Mouse (Mus musculus) adipocyte (in vitro differentiated cells): ENCODE measurements around the gene Sft2d2.

ENCODE experiments used
- DNase-seq: peaks from one replicate; pipeline ENCODE4 v3.0.0-alpha.2; 2016; ENCODE audit warnings: low spot score

Gene Sft2d2

DNA sequence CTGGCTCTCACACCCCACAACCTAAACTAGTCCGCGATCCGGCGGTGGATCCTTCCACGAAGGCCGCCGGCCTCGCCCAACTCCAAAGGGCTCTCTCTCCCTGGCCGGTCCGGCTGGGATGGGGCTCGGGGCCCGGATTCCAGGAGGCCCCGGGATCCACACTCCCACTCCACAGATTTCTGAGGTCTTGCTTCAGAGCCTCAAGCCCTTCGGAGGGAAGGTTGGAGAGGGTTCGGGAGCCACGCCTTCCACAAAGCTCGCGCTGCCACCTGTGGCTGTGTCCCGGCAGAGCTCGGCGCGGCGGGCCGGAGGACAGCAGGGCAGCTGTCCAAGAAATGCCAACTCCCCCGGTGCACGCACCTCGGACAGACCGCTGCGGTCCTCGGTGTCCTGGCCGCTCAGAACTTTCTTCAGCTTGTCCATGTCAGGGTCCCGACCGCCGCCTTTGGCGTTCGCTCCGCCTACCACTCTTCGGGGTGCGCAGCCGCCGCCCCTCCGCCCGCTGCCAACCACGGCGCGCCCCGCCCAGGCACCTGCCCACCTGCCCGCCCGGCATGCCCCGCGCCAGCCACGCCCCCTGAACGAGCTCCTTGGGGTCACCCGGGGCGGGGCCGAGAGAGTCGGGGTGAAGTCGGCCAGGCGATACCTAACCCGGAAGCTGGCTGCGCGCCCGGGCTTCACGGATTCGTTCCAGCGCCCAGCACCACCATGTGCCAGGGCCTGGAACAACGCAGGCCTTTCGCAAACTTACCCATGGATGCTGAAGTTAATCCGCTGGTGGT lies at the start of gene Sft2d2:
TSS of gene Sft2d2 (minus strand) at position 559 of the 782 bp plus-strand sequence.
- DNase-seq = peak; percentile 65

DNA sequence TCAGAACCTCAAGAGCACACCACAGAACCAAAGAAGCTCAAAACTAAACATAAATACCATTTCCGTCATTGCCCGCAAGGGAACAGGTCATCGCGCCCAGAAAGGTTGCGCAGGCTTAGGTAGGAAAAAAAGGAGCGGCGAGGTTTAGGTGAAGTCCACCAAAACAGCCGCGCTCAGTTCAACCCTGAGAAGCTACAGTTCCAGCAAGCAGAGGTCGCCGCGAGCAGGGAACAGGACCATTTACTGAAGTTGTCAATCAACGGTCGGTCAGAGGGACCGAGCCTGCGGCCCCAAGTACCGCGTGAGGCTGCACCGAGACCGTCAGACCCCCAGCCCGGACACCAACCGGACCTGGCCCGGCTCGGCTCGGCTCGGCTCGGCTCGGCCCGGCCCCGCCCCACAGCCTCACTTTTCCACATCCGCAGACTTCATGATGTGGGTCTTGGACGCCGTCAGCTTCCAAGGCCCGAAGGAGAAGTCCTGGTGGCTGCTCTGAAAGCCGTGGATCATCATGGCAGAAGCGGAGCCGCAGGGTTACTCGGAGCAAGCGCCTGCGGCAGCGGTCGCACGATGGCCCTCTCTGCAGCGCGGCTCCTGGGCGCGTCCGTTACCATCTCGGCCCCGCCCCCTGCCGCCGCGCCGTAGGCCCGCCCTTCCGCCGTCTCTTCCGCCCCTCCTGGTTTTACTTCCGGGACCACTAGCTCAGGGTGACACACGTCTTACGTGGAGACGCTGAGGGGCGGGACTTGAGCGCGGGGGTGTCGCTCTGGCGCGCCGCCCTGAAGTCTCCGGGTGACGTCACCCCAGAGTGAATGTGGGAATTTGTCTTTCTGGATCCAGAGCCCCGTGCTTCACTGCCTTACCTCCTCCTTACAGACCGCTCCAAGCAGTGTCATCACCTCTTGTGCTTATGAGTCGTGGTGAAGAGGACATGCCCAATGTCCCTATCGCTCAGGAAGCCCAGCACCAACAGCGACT lies 42.4 kb upstream of the Sft2d2 start, which contains the start of gene Tiprl:
TSS of gene Tiprl (minus strand) at position 676 of the 978 bp plus-strand sequence.
- DNase-seq = peak; percentile 97

DNA sequence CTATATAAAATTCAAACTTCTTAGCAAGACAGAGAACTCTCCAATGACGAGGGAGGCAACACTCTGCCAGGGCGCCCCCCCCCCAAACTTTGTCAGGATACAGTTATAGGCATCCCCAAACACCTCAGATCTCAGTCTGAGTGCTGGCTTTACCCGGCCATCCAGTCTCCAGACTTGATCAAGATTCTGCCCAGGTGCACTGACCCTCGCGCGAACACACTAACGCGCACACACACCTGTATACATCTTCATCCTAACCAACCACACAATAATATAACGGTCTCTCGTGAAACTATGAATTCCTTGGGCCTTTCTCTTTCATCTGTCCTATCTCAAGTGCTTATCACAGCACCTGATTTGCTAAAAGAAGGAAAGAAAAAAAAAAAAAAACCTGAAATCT lies 41.6 kb upstream of the Sft2d2 start:
- DNase-seq = no peak

GRCm38 (mm10) chr1:165233806-165234205 lies 39.6 kb upstream of the Sft2d2 start:
- DNase-seq = no peak

GRCm38 (mm10) chr1:165230691-165231090 lies 36.5 kb upstream of the Sft2d2 start:
- DNase-seq = no peak

DNA sequence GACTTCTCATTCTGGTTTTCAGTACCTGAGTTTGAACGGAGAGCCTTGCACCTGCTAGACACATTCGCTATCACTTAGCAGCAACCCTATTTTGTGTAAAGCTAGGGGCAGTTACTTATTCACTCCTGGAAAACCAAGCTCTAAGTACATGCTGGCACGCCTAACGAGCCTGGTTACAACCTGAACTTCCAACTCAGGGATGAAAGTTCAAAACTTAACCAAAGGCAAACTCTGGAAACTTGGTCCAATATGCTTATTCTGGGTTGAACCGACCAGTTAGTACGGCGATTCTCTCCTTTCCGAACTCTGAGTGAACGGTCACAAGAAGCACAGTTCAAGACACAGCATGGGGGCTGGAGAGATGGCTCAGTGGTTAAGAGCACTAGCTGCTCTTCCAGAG lies 35.3 kb upstream of the Sft2d2 start:
- DNase-seq = no peak

DNA sequence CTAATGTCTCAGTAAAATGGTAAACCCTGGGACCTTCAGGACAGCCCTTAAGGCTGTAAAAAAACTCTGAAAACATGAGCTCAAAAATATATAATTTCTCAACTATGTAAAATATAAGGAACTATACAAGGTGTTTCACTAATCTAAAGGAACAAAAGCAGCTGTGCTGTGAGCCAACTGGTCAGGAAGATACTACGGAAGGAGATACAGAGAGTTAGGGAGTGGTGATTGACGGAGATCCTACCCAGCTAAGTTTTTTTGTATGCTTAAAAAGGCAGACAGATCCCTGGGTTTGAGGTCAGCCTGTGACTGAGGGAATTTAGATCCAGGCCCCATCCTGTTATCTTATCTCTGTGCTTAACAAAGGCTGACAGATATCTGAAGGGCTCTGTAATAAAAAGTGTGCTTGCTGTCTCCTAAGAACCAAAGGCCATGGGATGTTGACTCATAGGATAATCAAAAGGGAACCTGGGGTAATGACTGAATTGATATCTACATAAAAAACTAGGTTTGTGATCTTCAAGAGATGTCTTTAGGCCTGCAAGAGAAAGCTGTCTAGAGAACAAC lies 22.9 kb upstream of the Sft2d2 start:
- DNase-seq = no peak

- no peak for DNase-seq
Measured at GRCm38 (mm10) chr1:165215831-165216230, 21.6 kb upstream of the Sft2d2 start.

DNA sequence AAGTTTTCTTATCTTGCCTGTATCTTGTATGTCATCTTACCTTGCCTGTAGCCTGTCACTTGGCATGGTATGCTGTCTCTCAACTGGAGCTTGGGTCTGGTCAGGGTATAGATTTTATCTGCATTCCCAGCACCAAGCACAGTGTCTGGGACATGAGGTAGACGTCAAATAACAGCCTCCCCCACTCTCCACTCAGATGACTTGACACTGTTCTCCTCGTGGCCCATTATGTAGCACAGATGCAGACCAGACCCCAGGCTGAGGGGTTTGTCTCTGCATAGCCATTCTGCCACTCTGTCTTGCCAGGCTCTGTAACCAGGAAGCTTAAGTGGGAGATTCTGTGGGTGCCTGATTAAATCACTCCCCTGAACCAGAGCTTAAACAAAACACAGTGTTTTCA lies 11.4 kb upstream of the Sft2d2 start:
- DNase-seq = no peak

DNA sequence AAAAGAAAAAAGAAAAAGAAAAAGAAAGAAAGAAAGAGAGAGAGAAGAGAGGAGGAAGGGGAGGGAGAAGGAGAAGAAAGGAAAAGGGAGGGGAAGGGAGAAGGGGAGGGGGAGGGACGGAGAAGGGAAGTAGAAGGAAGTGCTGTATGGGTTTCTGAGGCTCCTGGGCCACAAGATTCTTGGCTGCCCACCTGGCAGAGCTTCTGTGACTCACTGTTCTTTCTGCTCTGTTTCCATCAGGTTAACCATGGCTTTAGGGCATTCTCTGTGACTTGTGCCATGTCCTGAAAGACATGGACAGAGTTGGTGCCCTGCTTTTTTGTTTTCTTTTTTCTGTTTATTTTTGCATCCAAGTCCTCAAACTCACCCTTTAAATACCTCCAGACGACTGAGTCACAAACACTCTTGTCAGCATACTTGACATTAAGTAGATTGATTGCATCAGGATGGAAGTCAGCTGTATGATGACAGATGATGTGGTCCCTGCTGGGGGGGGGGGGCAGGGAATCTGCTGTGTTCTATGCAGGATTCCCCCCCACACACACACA lies 9.3 kb upstream of the Sft2d2 start:
- DNase-seq = no peak

DNA sequence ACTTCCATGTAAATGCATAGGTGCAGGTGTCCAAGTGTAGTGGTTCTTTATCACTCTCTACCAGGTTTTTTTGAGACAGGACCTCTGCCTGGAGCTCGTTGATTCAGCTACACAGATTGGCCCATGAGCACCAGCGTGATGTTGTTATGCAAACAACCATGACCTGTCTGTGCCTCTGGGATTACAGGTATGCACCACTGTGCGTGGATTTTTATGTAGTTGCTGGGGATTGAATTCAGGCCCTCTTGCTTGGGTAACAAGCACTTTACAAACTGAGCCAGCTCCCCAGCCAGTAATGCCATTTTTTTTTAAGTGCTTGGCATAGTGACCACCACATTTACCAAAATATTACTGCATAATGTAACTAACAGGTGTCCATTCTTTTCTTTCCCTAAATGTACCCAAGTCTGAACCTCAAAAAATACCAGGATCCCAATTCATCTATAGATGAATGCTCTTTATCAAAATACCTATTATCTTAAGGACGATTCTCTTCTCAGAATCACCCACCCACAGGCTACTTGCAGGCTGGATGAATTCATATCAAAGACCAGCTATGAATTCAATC lies 7.3 kb upstream of the Sft2d2 start:
- DNase-seq = no peak

DNA sequence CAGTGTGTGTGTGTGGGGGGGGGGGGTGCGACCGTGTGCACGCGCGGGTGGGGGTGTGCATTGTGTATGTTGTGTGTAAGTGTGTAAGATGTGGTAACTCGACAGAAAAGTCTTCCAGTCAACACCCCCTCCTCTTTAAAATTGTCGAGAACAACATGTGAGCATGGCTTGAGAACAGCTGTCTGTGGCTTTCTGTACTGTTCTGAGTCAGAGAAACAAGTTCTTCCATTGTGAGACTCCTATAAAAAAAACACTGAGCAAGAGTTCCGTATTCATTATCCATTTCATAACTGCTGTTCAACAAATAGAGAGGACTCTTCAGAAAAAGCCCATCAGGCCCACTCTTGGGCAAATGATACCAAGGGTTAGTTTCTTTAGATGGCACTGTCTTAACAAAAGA lies 6.5 kb upstream of the Sft2d2 start:
- DNase-seq = no peak

- peak; percentile 63 for DNase-seq
Measured at GRCm38 (mm10) chr1:165199639-165200038, 5.4 kb upstream of the Sft2d2 start.

DNA sequence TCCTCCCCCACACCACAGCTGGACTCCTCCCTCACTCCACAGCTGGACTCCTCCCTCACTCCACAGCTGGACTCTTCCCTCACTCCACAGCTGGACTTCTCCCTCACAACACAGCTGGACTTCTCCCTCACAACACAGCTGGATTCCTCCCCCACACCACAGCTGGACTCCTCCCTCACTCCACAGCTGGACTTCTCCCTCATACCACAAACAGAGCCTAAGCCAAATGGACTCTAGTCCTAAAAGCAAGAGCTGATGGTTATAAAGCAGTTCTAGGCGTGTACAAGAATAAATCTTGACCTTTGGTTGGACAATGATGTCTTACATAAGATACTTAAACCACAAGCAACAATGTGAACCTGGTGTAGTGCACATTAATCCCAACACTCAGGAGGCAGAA lies 4.7 kb upstream of the Sft2d2 start:
- DNase-seq = peak; percentile 42

DNA sequence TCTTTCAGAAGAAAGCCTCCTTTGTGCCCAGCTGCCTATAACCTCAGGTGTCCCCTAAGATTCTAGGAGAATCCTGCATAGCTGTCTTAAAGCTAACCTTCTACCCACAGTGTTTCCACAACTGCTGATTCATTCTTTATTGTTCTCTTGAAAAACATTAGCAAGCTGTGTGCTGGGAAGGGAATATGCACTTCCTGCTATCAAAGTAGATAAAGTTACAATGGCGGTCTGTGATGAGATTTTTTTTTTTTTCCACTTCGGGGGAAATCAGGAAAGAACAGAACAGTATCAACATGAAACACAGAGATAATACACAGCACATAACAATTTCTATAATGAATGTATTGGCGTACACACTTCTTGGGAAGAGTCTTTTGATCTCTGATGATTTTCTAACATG lies 3.6 kb upstream of the Sft2d2 start:
- DNase-seq = no peak

GRCm38 (mm10) chr1:165195396-165195960 lies 1.2 kb upstream of the Sft2d2 start:
- no peak for DNase-seq

- no peak for DNase-seq
Measured at GRCm38 (mm10) chr1:165194662-165195013, 400 bp upstream of the Sft2d2 start.

- no peak for DNase-seq
Measured at GRCm38 (mm10) chr1:165193426-165193825, 812 bp downstream of the Sft2d2 start.

DNA sequence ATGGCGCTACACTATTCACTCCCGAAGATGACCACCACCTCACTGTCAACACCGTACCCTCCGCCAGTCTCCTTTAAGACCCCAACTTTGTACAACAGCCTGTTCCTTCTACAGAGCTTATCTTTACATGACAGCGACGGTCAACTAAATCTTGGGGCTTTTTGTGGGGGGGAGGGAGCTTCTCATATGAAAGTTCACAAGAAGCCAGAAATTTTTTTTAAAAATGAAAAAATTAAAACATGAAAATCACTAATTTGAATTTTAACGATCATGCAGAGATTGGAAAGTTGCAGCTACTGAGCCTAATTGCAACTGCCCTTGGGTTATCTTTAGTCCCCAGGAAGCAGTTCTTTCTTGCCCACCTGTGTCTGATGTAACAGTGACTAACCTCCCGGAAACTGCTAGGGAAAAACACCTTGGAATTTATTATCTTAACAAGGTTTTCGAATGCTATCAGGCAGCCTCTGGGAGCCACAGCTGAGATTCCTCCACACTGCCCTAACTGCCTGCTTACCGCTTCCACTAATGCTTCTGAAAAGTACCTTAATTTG lies 1.4 kb downstream of the Sft2d2 start:
- no peak for DNase-seq

- DNase-seq = no peak
Measured at GRCm38 (mm10) chr1:165192102-165192501, 2.1 kb downstream of the Sft2d2 start.

GRCm38 (mm10) chr1:165191611-165192010 lies 2.6 kb downstream of the Sft2d2 start:
- no peak for DNase-seq
